Mouse (Mus musculus) brain, embryonic 18.5 days (tissue): Measurements from ENCODE around the gene Sorcs3.

Experiments used
- DNase-seq: peaks from one replicate; pipeline ENCODE4 v3.0.0-alpha.2; 2012; ENCODE audit warnings: low read depth, low spot score

Sorcs3 gene

DNA sequence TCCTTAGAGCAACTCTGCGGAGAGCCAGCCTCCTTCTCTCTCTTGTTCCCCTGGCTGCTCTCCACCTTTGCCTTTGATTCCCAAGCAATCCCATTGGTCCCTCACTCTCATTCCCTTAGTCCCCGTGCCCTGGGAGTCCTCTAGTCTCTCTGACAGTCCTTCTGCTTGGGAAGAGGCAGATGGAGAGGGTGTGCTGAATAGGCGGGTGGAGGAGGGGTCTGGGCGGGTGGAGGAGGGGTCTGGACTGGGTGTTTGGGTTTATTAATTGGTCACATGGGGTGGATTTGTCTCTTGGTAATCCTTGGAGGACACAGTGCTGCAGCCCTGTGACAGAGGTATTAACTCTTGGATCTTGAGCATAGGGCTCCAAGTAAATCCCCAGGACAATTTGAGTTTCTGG is 77.4 kb downstream of the Sorcs3 start:
- DNase-seq, result no peak

DNA sequence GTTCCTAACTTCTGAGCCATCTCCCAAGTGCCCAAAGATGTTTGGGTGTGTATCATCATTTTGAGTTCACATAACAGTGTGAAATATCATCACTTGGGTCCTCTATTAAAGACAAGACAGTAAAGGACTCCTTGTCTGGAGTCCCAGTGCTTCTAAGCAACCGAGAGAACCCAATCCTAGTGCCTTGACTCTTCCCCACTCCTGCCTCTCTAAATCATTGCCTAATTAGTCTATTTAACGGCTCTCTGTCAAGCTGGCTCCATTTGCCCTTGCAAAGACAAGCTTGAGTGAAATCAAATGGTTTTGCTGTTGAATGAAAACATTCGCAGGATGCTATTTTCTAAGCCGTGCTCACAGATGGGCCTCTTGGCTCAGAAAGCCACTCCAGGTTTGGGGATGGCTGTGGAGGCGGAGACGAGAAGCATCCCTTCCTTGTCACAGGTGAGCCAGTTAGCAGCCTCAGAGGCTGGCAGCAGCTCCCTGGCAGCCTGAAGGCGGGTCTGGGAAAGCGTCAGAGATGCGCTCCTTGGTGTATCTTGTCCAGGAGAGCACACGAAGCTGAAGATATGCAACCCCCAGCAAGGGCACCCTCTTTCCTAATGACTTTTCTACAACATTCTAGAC is 79.9 kb downstream of the Sorcs3 start:
- no peak for DNase-seq

DNA sequence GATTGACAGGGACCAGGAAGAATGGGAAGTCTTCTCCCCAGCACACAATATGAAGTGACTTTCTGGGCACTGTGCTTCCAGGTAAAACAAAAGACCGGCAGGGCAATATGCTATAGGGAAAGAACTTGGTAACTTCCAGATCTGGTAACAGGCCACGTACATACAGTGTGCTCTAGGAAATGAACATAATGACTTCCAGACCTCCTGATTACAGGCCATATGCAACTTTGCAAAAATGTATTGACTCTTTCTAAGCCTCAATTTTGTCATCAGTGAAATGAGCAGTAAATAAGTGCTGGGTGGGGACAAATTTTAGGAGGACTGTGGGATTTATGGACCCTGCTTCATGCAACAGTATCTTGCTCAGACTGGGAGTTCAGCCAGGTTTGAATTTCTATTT is 88.4 kb downstream of the Sorcs3 start:
- DNase-seq, result no peak

DNA sequence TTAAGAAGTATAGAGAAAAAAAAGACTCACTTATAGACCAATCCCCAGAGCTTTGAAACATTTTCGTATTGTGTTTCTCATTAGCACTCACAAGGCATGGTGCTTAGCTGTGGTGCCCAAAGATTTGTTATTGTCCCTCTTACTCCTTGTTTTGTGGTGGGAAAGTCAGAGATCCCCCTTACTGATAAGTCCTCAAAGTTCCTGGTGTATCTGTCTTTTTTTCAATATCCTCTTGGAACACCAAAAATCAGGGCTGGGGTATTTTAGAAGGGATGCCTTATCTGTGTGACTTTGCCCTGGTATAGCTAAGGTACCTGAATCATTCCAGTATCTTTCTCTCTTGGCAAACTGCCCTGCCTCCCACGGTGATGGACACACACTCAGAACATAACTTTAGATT is 92.6 kb downstream of the Sorcs3 start:
- no peak for DNase-seq

DNA sequence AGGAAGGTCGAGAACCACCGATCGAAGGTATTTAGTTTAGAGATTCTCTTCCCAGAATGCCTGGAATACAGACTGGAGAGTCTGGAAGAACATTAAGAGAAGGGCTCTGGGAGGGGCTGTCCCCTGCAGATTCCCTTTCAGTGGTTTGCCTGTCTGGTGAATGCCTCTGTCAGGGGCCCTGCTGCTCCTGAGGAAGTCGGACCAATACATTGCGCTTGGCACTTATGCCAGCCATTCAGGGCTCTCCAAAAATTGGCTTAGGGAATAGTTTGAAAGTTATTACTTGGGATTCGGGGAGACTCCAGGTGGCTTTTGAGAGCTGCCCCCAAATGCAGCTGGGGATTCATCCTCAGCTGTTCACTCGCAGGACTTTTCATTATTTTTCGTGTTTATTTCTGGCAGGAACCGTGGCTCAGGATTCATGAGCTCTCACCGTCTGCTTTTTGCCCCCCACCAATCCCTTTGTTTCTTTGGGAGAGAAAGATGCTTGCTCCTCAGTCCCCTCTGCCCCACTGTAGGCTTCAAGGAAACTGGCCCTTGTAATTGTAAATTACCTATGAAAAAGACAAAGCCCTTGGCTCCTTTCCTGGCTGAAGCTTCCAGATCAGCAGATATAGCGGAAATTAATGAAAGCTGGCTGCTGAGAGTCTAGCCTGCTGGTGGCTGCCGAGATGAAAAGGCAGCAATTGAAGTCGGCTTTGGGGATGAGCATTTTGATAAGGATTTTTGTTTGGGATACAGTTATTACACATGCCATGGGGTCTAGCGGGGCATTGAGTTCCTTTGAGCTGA is 94.8 kb downstream of the Sorcs3 start:
- no peak for DNase-seq

DNA sequence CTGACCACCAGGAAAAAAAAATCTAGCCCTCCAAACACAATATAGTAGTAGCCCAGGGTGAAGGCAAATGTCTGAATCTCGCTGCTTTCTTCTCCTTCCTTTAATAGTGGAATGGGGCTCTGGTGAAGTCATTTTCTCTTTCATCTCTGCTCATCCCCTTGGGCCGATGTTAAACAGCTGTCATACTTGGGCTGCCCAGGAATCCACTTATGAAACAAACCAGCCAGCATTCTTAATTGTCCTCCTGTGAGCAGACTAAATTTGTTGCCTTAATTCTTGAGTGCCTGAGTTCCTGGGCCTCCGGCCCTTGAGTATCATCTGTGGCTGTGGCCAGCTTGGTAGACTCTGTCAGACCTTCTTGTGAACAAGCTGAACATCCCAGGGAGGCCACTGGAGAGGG is 95.5 kb downstream of the Sorcs3 start:
- DNase-seq, result no peak

DNA sequence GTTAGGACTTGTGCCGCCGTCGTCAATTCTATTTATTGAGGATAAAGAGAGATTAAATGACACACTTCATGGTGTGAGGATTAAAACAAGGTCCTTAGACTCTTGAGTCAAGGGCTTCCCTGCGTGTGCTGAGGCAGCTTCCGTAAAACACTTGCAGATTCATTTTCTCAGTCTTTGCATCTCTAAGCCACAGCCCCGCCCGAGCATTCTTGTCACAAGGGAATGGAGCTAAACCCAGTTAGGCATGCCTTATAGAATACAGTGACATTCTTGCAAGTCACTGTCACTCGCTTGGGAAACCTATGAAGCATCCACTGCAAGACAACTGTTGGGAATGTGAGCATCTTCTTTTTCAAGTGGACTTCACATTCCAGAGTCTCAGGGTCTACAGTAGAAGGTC is 102.5 kb downstream of the Sorcs3 start:
- DNase-seq, result no peak

DNA sequence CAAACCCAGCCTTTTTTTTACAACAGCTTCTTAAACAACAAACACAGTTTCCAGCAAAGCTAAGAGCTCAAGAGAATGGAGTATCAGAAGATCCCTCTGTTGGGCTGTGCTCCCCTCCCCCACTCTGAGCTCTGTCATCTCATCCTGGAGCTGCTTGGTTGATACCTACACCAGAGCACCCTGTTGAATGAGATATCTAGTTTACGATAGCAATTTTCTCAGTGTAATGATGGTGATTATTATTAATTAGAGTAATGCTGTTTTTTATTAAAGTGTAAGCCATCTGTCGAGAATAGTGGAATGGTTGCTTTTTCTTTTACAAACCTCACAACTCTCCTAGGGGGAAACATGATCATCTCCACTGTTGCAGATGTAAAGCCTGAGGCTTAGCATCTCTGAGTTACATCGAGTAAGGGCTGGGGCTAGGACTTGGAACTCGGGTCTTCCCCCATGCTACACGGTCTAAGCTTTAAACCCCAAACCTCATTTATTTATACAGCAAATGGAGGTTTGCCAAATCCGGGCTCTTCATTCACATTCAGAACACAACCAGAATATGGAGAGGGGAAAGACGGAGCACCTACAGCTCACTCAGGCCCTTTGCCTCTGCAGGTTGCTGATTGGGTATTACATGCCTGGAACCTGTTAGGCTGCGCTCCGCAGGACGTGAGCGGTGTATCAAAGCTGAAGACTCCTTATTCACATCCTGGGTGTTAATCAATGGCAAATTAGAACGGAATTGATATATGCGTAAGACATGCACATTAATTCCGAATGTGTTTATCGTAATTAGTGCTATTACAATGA is 103.9 kb downstream of the Sorcs3 start:
- DNase-seq, result no peak

DNA sequence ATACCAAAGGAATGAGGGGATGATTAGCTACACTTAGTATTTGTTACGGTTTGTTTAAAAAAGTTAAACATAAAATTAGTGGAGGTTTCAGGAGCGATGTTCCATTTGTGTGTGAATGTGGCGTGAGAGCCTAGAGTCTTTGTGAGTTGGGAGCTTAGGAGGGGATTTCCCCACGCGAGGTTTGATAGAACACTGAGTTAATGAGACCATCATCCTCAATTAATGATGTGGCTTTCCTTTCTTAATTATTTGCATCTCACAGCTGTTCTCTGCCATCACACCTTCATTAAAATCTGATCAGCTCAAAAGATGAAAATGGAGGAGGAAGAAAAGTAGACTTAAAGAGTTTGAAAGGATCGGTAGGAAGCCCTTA is 104.5 kb downstream of the Sorcs3 start:
- no peak for DNase-seq

DNA sequence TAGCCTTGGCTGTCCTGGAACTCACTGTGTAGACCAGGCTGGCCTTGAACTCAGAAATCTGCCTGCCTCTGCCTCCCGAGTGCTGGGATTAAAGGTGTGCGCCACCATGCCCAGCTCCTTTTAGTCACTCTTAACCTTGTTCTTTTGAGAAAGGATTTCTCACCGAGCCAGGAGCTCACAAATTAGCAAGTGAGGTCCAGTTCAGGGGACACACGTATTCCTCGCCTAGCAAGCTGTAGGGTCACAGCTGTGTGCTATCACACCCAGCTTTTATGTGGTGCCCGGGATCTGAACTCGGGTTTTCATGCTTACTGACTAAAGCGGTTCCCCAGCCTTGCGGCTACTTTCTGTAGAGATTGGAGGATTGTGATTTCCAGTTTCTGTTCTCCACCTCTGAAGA is 108.0 kb downstream of the Sorcs3 start:
- no peak for DNase-seq

DNA sequence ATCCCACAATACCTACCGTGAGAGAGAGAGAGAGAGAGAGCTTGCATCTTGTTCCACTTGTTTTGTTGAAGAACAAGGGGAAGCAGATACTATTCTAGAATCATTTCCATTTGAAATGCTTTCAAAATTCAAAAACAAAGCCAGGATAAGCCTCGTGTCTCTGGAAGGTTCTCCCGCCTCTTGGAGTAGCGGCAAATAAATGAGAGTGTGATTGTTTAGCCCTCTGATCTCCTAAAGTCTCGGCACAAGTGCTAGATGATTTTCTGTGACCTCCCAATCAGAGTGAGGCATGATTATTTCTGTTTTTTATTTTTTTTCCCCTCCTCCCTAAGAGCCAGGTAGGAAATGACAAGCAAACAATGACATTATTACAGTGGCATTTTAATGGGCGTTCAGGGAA is 121.3 kb downstream of the Sorcs3 start:
- DNase-seq, result no peak

DNA sequence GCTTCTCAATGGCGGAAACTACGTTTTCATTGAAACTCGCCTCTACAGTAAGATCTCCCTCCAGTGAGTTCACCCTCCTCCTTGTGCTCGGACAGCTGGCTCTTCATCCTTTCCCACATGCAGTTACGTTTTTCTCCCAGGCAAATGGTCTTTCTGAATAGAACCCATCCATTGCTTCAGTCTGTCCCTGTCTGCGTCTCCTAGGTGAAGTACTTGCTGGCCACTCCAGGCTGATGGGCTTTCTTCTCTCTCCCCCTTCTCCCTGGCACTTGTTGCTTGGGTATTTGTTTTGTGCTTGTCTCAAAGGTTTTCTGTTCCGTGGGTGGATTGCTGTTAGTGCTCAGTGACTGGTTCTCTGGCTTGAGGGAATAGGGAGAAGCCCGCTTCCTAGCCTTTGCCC is 122.3 kb downstream of the Sorcs3 start:
- DNase-seq, result no peak

DNA sequence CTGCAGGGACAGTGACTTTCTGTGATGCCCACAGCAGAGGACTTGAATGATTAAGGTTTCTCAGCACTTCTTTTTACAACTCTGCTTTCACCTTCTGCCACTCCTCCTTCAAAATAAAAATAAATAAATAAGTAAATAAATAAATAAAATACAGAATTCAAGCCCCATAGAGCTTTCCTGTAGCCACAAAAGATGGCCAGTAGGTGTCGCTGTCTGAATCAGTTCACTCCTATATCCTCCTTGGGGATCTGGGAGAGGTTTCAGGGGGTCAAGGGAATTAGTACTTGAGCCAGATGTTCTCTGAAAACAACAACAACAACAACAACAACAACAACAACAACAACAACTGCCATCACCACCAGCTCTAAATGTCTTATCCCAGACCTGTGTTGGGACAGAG is 125.8 kb downstream of the Sorcs3 start:
- no peak for DNase-seq

DNA sequence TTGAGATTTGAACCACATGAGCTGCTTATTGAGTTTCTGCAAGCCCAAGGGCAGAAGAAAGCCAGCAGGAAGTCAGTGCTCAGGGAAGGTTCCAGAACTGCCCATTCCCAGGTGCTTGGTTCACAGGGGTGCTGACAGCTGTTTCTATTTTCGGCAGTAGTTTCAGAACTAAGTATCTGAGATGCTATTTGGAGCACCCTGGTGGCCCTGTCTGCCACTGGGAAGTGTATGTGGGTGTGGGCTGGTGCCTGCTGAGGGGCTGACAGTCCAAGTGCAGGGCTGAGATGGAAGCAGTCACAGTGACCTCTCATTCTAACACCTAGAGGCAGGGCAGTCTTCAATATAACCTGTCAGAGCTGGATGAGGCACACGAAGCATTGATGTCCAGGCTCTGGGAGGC is 127.3 kb downstream of the Sorcs3 start:
- DNase-seq, result no peak

DNA sequence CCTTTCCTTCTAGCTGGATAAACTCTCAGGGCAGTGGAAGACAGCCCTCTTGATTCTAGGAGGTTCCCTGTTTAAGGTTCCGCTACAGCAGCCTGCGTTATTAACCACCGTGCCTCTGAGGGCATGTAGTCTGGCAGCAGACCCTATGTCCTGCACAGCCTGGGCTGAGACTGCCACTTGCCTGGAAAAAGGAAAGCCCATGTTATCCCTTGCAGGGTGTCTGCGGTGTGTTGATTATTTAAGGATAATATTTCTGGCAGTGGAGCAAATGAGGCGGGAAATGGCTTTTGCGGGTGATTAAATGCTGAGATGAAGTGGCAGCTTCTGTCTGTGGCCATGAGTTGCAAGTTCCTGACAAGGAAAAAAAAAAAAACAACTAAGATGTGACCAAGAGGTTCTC is 131.6 kb downstream of the Sorcs3 start:
- no peak for DNase-seq

DNA sequence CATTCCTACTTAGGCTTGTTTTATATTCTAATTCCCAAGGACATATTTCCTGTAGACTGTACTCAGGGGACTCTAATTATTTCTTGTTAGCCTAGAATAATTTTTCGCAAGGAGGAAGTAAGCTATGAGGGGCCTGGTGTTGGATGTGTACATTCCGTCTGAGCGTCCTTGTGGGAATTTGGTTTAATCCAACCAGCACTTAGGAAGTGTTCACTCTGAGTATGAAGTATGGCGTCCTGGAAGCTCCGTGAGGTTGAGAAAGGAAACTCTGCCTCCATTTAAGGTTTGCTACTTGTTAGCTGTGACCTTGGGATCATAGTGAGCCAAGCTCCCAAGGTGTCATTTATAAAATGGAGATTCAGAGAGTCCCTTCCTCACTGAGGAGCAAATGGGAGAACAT is 132.3 kb downstream of the Sorcs3 start:
- no peak for DNase-seq

DNA sequence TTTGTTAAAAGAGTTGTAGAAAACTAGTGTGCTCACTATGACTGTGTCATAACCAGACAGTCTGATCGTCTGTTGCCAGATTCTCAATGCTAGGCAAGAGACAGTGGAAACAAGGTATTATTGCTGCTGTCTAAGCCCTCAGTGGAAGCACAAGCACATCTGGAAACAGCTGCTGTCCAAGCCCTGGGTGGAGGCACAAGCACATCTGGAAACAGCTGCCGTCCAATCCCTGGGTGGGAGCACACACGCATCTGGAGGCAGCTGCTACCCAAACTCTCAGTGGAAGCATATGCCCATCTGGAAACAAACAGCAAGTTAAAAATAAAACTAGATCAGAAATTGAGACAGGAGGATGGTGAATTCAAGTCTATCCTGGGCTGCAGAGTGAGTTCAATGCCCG is 136.9 kb downstream of the Sorcs3 start:
- DNase-seq, result no peak

DNA sequence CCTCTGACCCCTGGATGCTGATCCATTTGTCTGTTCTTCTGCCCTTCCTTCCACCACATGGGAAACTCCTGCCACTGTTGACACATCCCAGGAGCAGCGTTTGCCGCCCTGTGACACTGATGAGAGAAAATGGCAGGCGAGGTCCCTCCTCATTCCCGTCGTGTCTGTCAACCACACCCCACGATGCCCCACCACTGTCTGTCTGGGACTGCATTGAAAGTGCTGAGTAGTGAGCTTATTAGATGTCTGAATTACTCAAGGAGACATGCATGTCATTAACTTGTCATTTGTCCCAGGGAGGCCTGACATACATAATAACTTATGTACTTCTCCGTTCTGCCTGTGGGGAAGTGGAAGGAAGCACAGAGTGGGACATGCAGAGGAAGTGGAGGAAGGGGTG is 137.6 kb downstream of the Sorcs3 start:
- no peak for DNase-seq

DNA sequence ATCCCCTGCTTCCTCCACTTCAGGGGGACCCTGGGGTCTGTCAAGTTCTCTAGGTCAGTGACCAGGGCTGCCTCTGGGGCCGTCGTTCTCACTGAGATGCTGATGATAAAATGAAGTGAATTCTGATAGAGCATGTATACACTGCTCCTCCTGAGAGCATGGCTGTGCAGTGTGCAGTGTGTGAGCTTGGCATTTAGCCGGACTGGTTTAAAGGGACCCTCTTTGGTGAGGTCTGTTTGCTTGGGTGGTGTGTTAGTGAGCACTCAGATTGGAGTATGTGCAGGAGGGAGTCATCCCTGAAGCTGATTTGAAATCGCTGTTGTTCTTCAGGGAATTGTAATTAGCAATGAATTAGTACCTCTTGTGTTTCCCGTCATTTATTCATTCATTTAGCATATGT is 141.3 kb downstream of the Sorcs3 start:
- no peak for DNase-seq

DNA sequence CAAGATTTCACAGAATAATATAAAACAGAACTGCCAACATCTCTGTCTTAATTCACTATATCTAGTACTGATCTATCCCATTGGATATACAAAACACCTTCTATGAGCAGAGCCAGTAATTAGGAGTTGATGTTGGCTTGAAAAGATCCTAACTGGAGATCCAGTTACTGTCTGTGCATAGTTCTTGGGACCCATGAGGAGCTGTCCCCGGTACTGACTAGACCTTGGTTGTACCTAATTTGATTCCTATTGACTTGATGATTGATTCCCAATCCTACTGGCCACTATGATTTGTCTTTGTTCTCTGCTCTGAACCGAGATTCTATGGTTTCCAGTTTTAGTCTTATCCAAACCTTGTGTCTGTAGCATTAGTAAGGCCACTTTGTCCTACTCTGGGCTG is 151.0 kb downstream of the Sorcs3 start:
- DNase-seq, result no peak

DNA sequence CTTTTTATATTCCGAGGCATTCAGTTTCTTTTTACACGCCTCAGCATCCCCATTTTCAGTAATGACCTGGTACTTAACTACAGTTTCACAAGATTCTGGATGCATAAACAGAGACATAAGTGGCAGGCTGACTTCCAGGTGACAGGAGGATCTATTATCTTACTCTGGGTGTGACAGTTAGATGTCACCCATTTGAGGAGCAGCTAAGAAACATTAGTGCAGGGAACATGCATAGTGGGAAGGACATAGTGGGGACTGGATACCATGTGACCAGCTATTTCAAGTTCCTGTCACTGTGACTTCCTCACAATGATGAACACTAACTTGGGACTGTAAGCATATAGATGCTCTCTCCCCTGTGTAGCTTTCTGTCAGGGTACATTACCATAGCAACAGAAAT is 156.3 kb downstream of the Sorcs3 start:
- no peak for DNase-seq

DNA sequence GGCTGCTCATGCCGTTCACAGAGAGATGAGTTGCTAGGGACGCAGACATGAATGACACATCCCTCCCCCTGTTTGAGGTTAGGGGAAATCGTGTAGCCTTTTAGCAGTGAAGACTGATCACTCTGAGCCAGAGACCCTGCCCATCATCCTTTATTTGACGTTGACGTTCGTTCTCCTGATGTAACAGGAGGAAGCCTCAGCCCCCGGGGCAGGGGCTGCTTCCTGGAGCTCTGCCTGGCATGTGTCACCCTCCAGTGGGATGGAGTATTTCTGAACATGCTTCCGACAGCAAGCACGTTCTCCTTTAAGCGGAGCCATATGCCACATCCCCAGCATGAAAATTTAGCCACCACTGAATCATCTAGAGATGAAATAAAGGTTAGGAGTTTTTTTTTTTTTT is 162.2 kb downstream of the Sorcs3 start:
- no peak for DNase-seq

DNA sequence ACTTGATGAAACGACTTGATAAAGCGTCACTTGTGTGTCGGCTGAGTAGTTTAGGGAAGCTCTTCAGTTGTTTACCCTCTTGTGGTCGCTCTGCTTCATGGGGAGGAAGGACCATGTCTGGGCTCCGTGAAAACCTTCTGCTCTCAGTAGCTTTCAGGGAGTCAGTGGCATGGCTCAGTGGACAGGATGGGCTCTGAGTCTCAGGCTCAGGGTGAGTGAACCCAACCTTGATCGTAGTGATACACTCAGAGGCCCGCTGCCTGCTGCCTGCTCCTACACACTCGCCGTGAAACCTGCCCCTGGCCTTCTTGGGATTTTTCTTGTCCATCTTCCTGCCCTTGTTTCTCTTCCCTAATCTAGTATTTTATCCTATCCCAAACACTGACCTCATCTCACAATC is 166.0 kb downstream of the Sorcs3 start:
- DNase-seq, result no peak
